Mouse (Mus musculus): ENCODE measurements at regions not wholly inside any gene's neighbourhood (a gene's known extent, or its start where the extent isn't known, plus 50 kb on each side); places are given as distances from the start of the nearest gene placed in this dataset.

- TF ChIP-seq CTCF (IDR thresholded peaks at IDR 0.05; ENCODE audit: borderline replicate concordance, insufficient read depth, low read depth, low read length) = no peak
- no peak for TF ChIP-seq POLR2A (IDR thresholded peaks at IDR 0.05; ENCODE audit: borderline replicate concordance, insufficient read depth, low read length)
Measured at GRCm38 (mm10) chr14:48059664-48060455, 60.8 kb upstream of the Peli2 start.

All from cerebellum, adult 2 months (tissue).